Mouse (Mus musculus): ENCODE results near the gene Snph.

Gene Snph

DNA sequence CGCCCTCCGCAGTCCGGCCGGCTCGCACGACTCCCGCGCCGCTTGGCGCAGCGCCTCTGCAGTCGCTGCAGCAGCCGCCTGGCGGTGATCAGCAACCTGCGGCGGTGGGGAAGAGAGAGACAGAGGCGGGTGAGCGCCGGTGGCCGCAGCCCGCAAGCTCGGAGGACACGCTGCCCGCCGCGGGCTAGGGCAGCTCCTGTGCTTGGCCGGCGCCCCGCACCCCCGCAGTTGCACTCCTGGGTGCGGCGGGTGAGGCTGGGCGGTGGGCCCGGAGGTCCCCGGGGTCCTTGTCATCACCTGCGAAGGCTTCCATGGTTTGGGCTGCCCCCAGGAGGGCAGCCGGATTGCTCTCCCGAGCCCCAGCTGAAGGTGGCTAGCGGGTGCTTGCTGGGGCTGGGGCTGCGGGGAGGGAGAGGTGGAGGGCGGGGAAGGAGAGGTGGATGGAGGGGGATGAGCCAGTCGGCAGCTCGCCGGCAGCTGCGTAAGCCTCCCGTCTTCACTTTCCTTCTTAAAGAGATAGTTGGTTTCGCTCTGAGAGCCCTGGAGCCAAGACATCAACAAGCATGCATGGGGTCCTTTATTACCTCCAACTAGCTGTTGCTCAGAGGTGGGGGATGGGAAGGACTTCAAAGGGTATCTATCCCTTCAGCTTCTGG is at the start of gene Snph:
TSS of gene Snph (minus strand) at position 435 of the 656 bp plus-strand sequence.
- DNase-seq: peak; percentile 88

DNA sequence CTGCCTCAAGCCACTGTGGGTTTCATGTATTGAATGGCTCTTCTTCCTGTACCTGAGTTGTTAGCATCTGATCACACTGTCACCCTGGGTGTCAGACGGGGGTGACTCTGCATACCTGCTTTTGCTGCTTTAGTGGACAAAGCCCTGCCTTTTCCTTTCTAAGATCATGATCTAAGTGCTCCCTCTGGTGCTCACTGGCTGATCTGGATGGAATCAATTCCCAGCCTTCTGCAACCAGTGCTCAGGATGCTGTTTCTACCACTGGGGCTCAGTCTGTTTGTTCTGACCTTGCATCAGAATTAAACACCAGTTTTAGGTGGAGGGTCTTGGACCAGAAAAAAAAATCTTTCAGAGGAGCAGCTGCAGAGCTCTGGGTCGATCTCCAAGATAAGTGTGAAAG is 43.8 kb upstream of the Snph start:
- DNase-seq: no peak

DNA sequence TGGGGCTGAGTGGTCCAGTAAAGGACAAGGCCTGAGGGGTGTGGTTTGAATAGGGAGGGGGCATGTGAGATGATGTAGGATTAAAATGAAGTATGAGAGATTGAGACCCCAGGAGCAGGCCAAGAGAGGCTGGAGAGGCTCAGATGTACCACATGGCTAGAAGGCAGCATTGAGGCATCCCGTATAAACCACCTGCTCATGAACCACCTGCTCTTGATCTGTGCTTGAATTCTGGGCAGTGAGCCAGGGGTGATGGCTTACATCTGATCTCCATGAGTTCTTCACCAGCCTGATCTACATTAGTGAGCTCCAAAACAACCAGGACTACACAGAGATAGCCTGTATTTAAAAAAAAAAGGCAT is 38.6 kb upstream of the Snph start:
- no peak for DNase-seq

DNA sequence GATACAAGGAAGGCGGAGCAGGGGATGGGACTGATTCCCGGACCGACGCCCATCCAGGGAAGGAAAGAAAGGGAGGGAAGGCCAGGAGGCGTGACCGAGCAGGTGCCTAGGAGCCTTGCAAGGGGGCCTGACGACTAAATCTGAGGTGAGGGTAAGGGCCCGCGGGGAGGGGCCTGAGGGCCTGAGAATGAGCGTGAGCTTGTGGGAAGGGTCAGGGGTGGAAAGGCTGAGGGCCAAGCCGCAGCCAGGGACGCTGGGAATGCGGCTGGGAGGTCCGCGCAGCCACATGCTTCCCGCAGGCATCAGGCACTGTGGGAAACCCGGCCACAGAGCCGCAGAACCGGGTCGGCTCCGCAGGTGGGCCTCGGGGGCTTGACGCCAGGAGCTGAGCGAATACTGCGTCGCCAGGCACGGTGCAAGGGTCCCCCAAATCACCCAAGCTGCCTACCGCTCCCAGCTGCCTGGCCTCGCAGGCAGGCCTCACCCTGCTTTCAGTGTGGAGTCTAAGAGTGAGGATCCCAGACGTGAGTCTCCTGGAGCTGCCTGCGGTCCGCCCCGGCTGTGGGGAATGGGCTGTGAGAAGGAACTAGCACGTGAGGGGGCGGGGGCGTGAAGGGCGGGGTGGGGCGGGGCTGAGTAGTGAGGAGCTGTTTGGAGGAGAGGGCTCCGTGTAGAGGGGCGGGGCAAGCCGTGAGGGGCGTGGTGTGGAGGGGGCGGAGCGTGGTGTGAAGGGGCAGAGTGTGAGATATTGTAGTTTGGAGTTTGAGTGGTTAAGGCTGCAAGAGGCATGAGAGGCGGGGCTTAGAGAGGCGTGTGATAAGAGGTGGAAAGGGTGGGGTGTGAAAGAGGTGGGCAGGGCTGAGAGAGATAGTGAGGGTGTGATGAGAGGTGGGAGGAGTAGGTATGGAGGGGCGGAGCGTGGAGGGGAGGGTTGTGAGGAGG is 37.9 kb upstream of the Snph start:
- DNase-seq: no peak

- DNase-seq: no peak
Observed at GRCm38 (mm10) chr2:151668433-151668832, 36.0 kb upstream of the Snph start, which contains the start of gene Rad21l. Rad21l (minus strand) TSS chr2:151668533.

DNA sequence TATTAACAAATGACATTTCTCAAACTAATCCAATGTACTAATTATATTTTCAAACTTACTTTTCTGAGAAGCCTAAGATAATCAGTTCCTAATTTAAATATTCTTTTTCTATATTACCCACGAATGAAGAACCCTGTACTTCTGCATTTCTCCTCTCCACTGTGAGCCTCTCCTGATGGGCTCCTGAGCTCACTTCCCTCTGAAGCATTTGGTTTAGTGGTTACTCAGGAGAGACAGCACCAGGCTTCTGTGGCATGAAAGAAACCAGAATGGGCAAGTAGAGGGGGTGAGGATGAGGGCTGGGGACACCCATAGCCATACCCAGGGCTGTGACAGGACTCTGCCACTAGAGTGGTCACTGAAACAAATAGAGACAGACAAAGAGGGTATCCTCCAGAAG is 19.7 kb upstream of the Snph start:
- DNase-seq: no peak

DNA sequence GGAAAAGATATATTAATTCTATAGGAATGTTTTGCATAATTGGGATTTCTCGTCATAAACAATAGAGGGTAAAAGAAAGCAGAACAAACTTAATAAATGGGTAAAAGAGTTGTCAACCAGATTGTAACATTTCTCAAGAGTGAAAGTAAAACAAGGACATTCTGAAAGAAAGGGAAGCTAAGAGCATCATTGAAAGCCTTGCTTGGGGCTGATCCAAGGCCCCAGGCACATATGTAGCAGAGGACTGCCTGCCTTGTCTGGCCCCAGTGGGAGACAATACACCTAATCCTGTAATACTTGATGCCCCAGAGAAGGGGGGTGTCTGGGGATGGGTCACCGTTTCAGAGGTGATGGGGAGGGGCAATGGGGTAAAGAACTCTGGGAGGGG is 3.6 kb upstream of the Snph start:
- no peak for DNase-seq

DNA sequence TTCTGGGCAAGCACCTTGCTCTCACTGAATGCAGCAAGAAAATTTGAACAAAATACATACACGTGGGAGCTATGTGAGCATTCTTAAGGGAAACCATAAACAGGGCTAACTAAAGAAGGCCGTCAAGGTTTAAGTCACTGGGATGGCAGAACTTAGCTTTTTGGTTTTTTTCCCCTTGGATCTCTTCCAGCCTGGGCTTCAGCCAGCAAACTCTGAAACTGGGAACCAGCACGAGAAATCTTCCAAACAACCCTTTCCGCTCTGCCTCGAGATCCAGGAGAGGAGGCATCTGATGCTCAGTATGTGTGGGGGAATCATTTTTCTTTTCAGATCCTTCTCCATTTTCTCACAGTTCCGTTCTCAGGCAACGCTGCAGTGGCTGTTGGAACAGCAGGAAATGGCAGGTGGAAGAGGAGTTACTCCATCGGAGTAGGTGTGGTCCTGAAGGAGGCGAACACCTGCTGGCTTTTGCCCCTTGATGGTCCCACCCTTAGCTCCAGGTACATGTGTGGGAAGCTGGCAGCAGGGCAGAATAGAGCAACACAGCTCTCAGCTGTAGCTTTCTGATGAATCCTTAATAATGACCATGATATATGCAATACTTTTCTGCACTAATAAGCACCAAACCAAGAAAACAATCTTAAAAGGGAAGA is 3.1 kb upstream of the Snph start:
- DNase-seq: no peak

- no peak for DNase-seq
Observed at GRCm38 (mm10) chr2:151634903-151635302, 2.5 kb upstream of the Snph start.

GRCm38 (mm10) chr2:151632982-151633381 is 589 bp upstream of the Snph start:
- no peak for DNase-seq

- no peak for DNase-seq
Observed at GRCm38 (mm10) chr2:151631406-151632158, 811 bp downstream of the Snph start.

GRCm38 (mm10) chr2:151629310-151629709 is 3.1 kb downstream of the Snph start:
- peak; percentile 51 for DNase-seq

GRCm38 (mm10) chr2:151628011-151628410 is 4.4 kb downstream of the Snph start:
- no peak for DNase-seq

GRCm38 (mm10) chr2:151626296-151626695 is 6.1 kb downstream of the Snph start:
- no peak for DNase-seq

GRCm38 (mm10) chr2:151623776-151624175 is 8.6 kb downstream of the Snph start:
- peak; percentile 7 for DNase-seq

- peak; percentile 74 for DNase-seq
Observed at GRCm38 (mm10) chr2:151616551-151617329, 15.7 kb downstream of the Snph start.

DNA sequence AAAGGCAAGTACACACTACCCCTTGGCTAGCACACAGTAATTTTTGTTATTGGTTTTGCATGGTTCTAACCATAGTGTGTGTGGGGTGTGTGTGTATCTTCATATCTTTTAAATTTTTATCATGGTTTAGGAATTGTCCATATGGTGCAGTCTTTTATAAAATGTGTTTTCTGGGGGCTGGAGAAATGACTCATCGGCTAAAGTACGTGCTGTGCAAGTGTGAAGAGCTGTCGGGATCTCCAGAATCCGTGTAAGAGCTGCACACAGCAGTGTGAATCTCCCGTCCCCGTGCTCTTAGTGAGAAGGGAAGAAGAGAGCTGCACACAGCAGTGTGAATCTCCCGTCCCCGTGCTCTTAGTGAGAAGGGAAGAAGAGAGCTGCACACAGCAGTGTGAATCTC is 16.6 kb downstream of the Snph start:
- peak; percentile 84 for DNase-seq

DNA sequence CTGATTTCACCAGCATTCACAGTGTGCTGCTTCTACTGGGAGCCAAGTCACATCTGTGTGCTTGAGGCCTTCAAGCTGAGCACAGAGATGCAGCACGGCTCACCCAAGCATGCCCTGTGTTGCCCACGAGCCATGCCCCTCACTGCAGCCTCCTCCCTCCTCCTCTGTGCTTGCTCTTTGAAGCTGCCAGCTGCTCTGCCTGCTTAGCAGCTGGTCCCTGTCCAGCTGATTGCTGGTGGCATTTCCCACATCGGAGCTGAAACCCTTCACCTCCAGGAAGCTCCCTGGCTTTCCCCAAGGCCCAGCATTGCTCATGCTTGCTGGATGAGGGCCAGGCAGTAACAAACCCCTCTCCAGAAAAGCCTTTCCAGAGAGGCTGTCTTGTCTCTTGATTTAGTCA is 22.4 kb downstream of the Snph start:
- DNase-seq: no peak

GRCm38 (mm10) chr2:151608435-151608834 is 24.0 kb downstream of the Snph start:
- DNase-seq: no peak

GRCm38 (mm10) chr2:151605437-151605987 is 26.9 kb downstream of the Snph start:
- DNase-seq: peak; percentile 90

DNA sequence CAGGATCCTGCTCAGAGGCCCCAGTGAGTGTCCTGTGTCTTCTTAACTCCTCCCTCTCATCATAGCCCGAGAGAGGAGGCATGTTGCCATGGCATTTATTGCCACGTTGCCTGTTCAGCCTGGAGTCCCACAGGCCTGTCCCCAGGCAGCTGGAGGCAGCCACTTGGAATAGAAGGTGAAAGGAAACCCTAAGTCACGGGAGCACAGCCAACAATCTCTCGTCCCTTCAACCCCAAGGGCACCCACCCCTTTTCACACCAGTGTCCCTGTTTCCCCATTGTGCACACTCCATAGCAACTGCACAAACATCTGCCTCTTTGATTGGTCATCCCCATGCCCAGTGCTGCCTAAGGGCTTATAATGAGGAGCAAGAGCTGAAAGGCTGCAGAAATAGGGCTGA is 28.8 kb downstream of the Snph start:
- peak; percentile 57 for DNase-seq

DNA sequence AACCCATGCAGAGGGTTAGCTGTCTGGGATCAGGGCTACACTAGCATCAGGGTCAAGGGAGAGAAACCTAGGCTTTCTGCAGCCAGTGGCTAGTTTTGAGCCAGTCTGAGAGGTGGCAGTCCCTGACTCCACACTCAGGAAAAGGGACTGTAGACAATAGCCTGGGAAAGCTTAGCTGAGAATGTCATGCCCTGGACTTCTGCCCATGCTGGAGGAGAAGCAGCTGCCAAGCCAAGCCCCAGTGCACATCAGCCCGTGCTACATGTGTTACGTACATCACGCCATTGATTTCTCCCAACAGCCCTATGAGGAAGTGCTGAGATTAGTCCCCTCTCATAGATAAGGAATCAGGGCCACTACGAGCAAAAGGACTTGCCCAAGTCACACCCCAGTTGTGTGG is 30.3 kb downstream of the Snph start:
- DNase-seq: no peak

All from right cerebral cortex, adult 18-20 months (tissue).